Mouse (Mus musculus): ENCODE results near the gene Rpl13a. TPM values are rescaled to one million over a fixed set of nuclear protein-coding genes. Genes with fewer than 3 reads are reported as not detected.

Rpl13a gene
- polyA plus RNA-seq, 1 experiment from 2014 or later = 820 TPM

GRCm38 (mm10) chr7:45092828-45093515 is 35.6 kb downstream of the Rpl13a start:
- Histone ChIP-seq H3K36me3 (no peaks in the 10 kb centered on the region), H3K27ac (replicated peaks) (0 out of 2 replicates have a peak overlapping the region, but pooled peaks have one; percentile 5), H3K4me2 (no peak overlapping the region), H3K27me3 (no peaks in the 10 kb centered on the region), H3K4me3 (no peak overlapping the region), H3K9ac (no peak overlapping the region), H3K4me1 (replicated peaks) (peaks cover 24% of the 10 kb centered on the region), H3K9me3 (no peaks in the 10 kb centered on the region)
- 56% methylated on average over 12 of the region's 12 CpGs for WGBS
- no peak for ATAC-seq (ENCODE audit: low read depth)

- peak within 1 kb of the TSS; percentile 46; the same call in 1 of the 2 replicates for H3K27ac ChIP-seq (replicated peaks)
- H3K9ac ChIP-seq = peak within 1 kb of the TSS; percentile 65
- H3K4me3 ChIP-seq = peak within 1 kb of the TSS; percentile 41
- peaks cover 24% of the 10 kb centered on the region for H3K4me1 ChIP-seq (replicated peaks)
- H3K36me3 ChIP-seq = no peaks in the 10 kb centered on the region
- H3K4me2 ChIP-seq = peak within 1 kb of the TSS; percentile 54
- ATAC-seq (ENCODE audit: low read depth) = peak; percentile 92
- no peaks in the 10 kb centered on the region for H3K9me3 ChIP-seq
- under 1% methylated on average over 16 of the region's 16 CpGs for WGBS
- no peaks in the 10 kb centered on the region for H3K27me3 ChIP-seq
These were observed 36.5 kb downstream of the Rpl13a start, which contains the start of gene Rcn3 for GRCm38 (mm10) chr7:45092048-45092447. Gene Rcn3, minus strand, starts transcription at chr7:45092221.

- ATAC-seq (ENCODE audit: low read depth) = peak; percentile 64
- H3K27ac ChIP-seq (replicated peaks) = peak overlapping the region; percentile 46; the same call in 1 of the 2 replicates
- H3K4me2 ChIP-seq = peak overlapping the region; percentile 54
- H3K4me3 ChIP-seq = peak overlapping the region; percentile 41
- H3K9ac ChIP-seq = peak overlapping the region; percentile 65
- 17% methylated on average over 35 of the region's 35 CpGs for WGBS
- H3K4me1 ChIP-seq (replicated peaks) = peaks cover 24% of the 10 kb centered on the region
- no peaks in the 10 kb centered on the region for H3K9me3 ChIP-seq
- peaks cover 7% of the 10 kb centered on the region for H3K36me3 ChIP-seq
- H3K27me3 ChIP-seq = no peaks in the 10 kb centered on the region
These were observed 37.3 kb downstream of the Rpl13a start for GRCm38 (mm10) chr7:45091001-45091990.

GRCm38 (mm10) chr7:45090251-45090977 is 38.1 kb downstream of the Rpl13a start:
- H3K4me1 ChIP-seq (replicated peaks) = peaks cover 24% of the 10 kb centered on the region
- H3K27ac ChIP-seq (replicated peaks) = no peak overlapping the region
- H3K9ac ChIP-seq = 0 out of 2 replicates have a peak overlapping the region, but pooled peaks have one; percentile 65
- WGBS = 86% methylated on average over 13 of the region's 13 CpGs
- peaks cover 14% of the 10 kb centered on the region for H3K36me3 ChIP-seq
- ATAC-seq (ENCODE audit: low read depth) = no peak
- H3K4me2 ChIP-seq = peak overlapping the region; percentile 54
- peak overlapping the region; percentile 41 for H3K4me3 ChIP-seq
- H3K9me3 ChIP-seq = no peaks in the 10 kb centered on the region
- no peaks in the 10 kb centered on the region for H3K27me3 ChIP-seq

GRCm38 (mm10) chr7:45088597-45088996 is 40.0 kb downstream of the Rpl13a start:
- no peaks in the 10 kb centered on the region for H3K27me3 ChIP-seq
- H3K4me2 ChIP-seq = no peak overlapping the region
- H3K4me3 ChIP-seq = no peak overlapping the region
- 92% methylated on average over 17 of the region's 17 CpGs for WGBS
- ATAC-seq (ENCODE audit: low read depth) = no peak
- H3K9me3 ChIP-seq = no peaks in the 10 kb centered on the region
- H3K9ac ChIP-seq = no peak overlapping the region
- H3K4me1 ChIP-seq (replicated peaks) = peaks cover 24% of the 10 kb centered on the region
- H3K27ac ChIP-seq (replicated peaks) = no peak overlapping the region
- peaks cover 20% of the 10 kb centered on the region for H3K36me3 ChIP-seq

- H3K9ac ChIP-seq = no peak overlapping the region
- peaks cover 26% of the 10 kb centered on the region for H3K36me3 ChIP-seq
- no peak overlapping the region for H3K4me2 ChIP-seq
- peaks cover 13% of the 10 kb centered on the region for H3K4me1 ChIP-seq (replicated peaks)
- 81% methylated on average over 4 of the region's 4 CpGs for WGBS
- H3K9me3 ChIP-seq = no peaks in the 10 kb centered on the region
- no peak for ATAC-seq (ENCODE audit: low read depth)
- no peak overlapping the region for H3K4me3 ChIP-seq
- H3K27ac ChIP-seq (replicated peaks) = no peak overlapping the region
- no peaks in the 10 kb centered on the region for H3K27me3 ChIP-seq
These were observed 42.5 kb downstream of the Rpl13a start for GRCm38 (mm10) chr7:45086084-45086483.

GRCm38 (mm10) chr7:45083300-45083890 is 45.2 kb downstream of the Rpl13a start:
- peak overlapping the region; percentile 77 for H3K27ac ChIP-seq (replicated peaks)
- H3K9me3 ChIP-seq = no peaks in the 10 kb centered on the region
- no peak for ATAC-seq (ENCODE audit: low read depth)
- H3K9ac ChIP-seq = no peak overlapping the region
- 83% methylated on average over 22 of the region's 22 CpGs for WGBS
- H3K27me3 ChIP-seq = no peaks in the 10 kb centered on the region
- no peak overlapping the region for H3K4me3 ChIP-seq
- no peak overlapping the region for H3K4me2 ChIP-seq
- H3K36me3 ChIP-seq = peaks cover 26% of the 10 kb centered on the region
- H3K4me1 ChIP-seq (replicated peaks) = peaks cover 5% of the 10 kb centered on the region; the same call in 1 of the 2 replicates

- Histone ChIP-seq H3K4me1 (replicated peaks) (peaks cover 5% of the 10 kb centered on the region; the same call in 1 of the 2 replicates), H3K9me3 (no peaks in the 10 kb centered on the region), H3K27me3 (no peaks in the 10 kb centered on the region), H3K4me2 (0 out of 2 replicates have a peak overlapping the region, but pooled peaks have one; percentile 1), H3K9ac (no peak overlapping the region), H3K27ac (replicated peaks) (peak overlapping the region; percentile 77), H3K4me3 (no peak overlapping the region), H3K36me3 (peaks cover 29% of the 10 kb centered on the region)
- no peak for ATAC-seq (ENCODE audit: low read depth)
- WGBS = 57% methylated on average over 25 of the region's 25 CpGs
These were observed 45.9 kb downstream of the Rpl13a start for GRCm38 (mm10) chr7:45082401-45083299.

- WGBS = 54% methylated on average over 5 of the region's 5 CpGs
These were observed 47.5 kb downstream of the Rpl13a start for GRCm38 (mm10) chr7:45081016-45081415.

GRCm38 (mm10) chr7:45079856-45080255 is 48.7 kb downstream of the Rpl13a start:
- Histone ChIP-seq H3K36me3 (peaks cover 43% of the 10 kb centered on the region), H3K9me3 (no peaks in the 10 kb centered on the region), H3K4me2 (no peak overlapping the region), H3K4me3 (no peak overlapping the region), H3K9ac (no peak overlapping the region), H3K4me1 (replicated peaks) (peaks cover 5% of the 10 kb centered on the region; the same call in 1 of the 2 replicates), H3K27me3 (no peaks in the 10 kb centered on the region), H3K27ac (replicated peaks) (no peak overlapping the region)
- ATAC-seq (ENCODE audit: low read depth) = peak; percentile 38; the same call in 1 of the 2 replicates
- under 1% methylated on average over 10 of the region's 10 CpGs for WGBS

More at GRCm38 (mm10) chr7:45081016-45081415, 47.5 kb downstream of the Rpl13a start:
- Histone ChIP-seq H3K4me2 (no peak overlapping the region), H3K9ac (no peak overlapping the region), H3K9me3 (no peaks in the 10 kb centered on the region), H3K27ac (replicated peaks) (no peak overlapping the region), H3K4me1 (replicated peaks) (peaks cover 5% of the 10 kb centered on the region; the same call in 1 of the 2 replicates), H3K4me3 (no peak overlapping the region), H3K36me3 (peaks cover 36% of the 10 kb centered on the region), H3K27me3 (no peaks in the 10 kb centered on the region)
- ATAC-seq (ENCODE audit: low read depth) = no peak
